Mouse (Mus musculus): ENCODE measurements around the gene Snap29. TPM values are rescaled to one million over a fixed set of nuclear protein-coding genes. Genes with fewer than 3 reads are reported as not detected.

The Snap29 gene
- total and polyA plus RNA-seq, 2 experiments = 4.2 to 15.9 TPM

- Histone ChIP-seq H3K4me3 (ENCODE audit: insufficient read depth, low read depth, low read length) (no peak overlapping the region), H3K36me3 (ENCODE audit: control insufficient read depth, insufficient read depth, low read length) (peaks cover 6% of the 10 kb centered on the region), H3K27ac (replicated peaks; ENCODE audit: insufficient read depth, low read depth, low read length) (no peak overlapping the region), H3K4me1 (ENCODE audit: control insufficient read depth, insufficient read depth, low read length) (no peaks in the 10 kb centered on the region), H3K27me3 (ENCODE audit: control insufficient read depth, insufficient read depth, low read length) (no peaks in the 10 kb centered on the region), H3K79me2 (ENCODE audit: control insufficient read depth, insufficient read depth, low read length) (peaks cover 12% of the 10 kb centered on the region; the same call in 1 of the 2 replicates), H3K9ac (ENCODE audit: low read depth, low read length) (no peak overlapping the region)
- 58% methylated on average over 4 of the region's 4 CpGs for WGBS
- no peak for TF ChIP-seq POLR2A (IDR thresholded peaks at IDR 0.05; ENCODE audit: extremely low read depth, insufficient read depth, low read length)
- no peak for TF ChIP-seq CTCF (IDR thresholded peaks at IDR 0.05; ENCODE audit: low read depth, low read length)
- DNase-seq (ENCODE audit: extremely low read depth, low read depth, low spot score) = no peak
Measured at GRCm38 (mm10) chr16:17392784-17393183, 13.0 kb upstream of the Snap29 start.

- 80% methylated on average over 1 of the region's 1 CpGs for WGBS
- H3K9ac ChIP-seq (ENCODE audit: low read depth, low read length) = no peak overlapping the region
- peaks cover 11% of the 10 kb centered on the region for H3K4me1 ChIP-seq (ENCODE audit: control insufficient read depth, insufficient read depth, low read length)
- H3K79me2 ChIP-seq (ENCODE audit: control insufficient read depth, insufficient read depth, low read length) = peaks cover 26% of the 10 kb centered on the region; the same call in 1 of the 2 replicates
- TF ChIP-seq CTCF (IDR thresholded peaks at IDR 0.05; ENCODE audit: low read depth, low read length) = peak; percentile 35; the same call in 1 of the 2 replicates
- no peak for TF ChIP-seq POLR2A (IDR thresholded peaks at IDR 0.05; ENCODE audit: extremely low read depth, insufficient read depth, low read length)
- no peak overlapping the region for H3K4me3 ChIP-seq (ENCODE audit: insufficient read depth, low read depth, low read length)
- H3K27ac ChIP-seq (replicated peaks; ENCODE audit: insufficient read depth, low read depth, low read length) = no peak overlapping the region
- H3K27me3 ChIP-seq (ENCODE audit: control insufficient read depth, insufficient read depth, low read length) = no peaks in the 10 kb centered on the region
- H3K36me3 ChIP-seq (ENCODE audit: control insufficient read depth, insufficient read depth, low read length) = no peaks in the 10 kb centered on the region
- DNase-seq (ENCODE audit: extremely low read depth, low read depth, low spot score) = peak; percentile 59
Measured at GRCm38 (mm10) chr16:17402855-17403254, 2.9 kb upstream of the Snap29 start.

GRCm38 (mm10) chr16:17405271-17405696 lies 502 bp upstream of the Snap29 start:
- Histone ChIP-seq H3K4me1 (ENCODE audit: control insufficient read depth, insufficient read depth, low read length) (peaks cover 13% of the 10 kb centered on the region), H3K27me3 (ENCODE audit: control insufficient read depth, insufficient read depth, low read length) (no peaks in the 10 kb centered on the region), H3K4me3 (ENCODE audit: insufficient read depth, low read depth, low read length) (peak overlapping the region; percentile 80), H3K36me3 (ENCODE audit: control insufficient read depth, insufficient read depth, low read length) (no peaks in the 10 kb centered on the region), H3K9ac (ENCODE audit: low read depth, low read length) (peak overlapping the region; percentile 76), H3K27ac (replicated peaks; ENCODE audit: insufficient read depth, low read depth, low read length) (peak overlapping the region; percentile 80), H3K79me2 (ENCODE audit: control insufficient read depth, insufficient read depth, low read length) (peaks cover 33% of the 10 kb centered on the region; the same call in 1 of the 2 replicates)
- peak; percentile 76 for DNase-seq (ENCODE audit: extremely low read depth, low read depth, low spot score)
- 0 out of 2 replicates have a peak, but pooled peaks have one; percentile 50 for TF ChIP-seq POLR2A (IDR thresholded peaks at IDR 0.05; ENCODE audit: extremely low read depth, insufficient read depth, low read length)
- TF ChIP-seq CTCF (IDR thresholded peaks at IDR 0.05; ENCODE audit: low read depth, low read length) = no peak
- WGBS = 1% methylated on average over 22 of the region's 22 CpGs

GRCm38 (mm10) chr16:17406512-17407231 lies 886 bp downstream of the Snap29 start:
- H3K9ac ChIP-seq (ENCODE audit: low read depth, low read length) = peak overlapping the region; percentile 62
- peak overlapping the region; percentile 88 for H3K4me3 ChIP-seq (ENCODE audit: insufficient read depth, low read depth, low read length)
- peaks cover 13% of the 10 kb centered on the region for H3K4me1 ChIP-seq (ENCODE audit: control insufficient read depth, insufficient read depth, low read length)
- H3K27me3 ChIP-seq (ENCODE audit: control insufficient read depth, insufficient read depth, low read length) = no peaks in the 10 kb centered on the region
- H3K27ac ChIP-seq (replicated peaks; ENCODE audit: insufficient read depth, low read depth, low read length) = peak overlapping the region; percentile 63
- no peak for TF ChIP-seq CTCF (IDR thresholded peaks at IDR 0.05; ENCODE audit: low read depth, low read length)
- no peak for TF ChIP-seq POLR2A (IDR thresholded peaks at IDR 0.05; ENCODE audit: extremely low read depth, insufficient read depth, low read length)
- peaks cover 27% of the 10 kb centered on the region; the same call in 1 of the 2 replicates for H3K79me2 ChIP-seq (ENCODE audit: control insufficient read depth, insufficient read depth, low read length)
- peak; percentile 78 for DNase-seq (ENCODE audit: extremely low read depth, low read depth, low spot score)
- no peaks in the 10 kb centered on the region for H3K36me3 ChIP-seq (ENCODE audit: control insufficient read depth, insufficient read depth, low read length)
- WGBS = 18% methylated on average over 9 of the region's 9 CpGs

- DNase-seq (ENCODE audit: extremely low read depth, low read depth, low spot score) = no peak
- no peak overlapping the region for H3K27ac ChIP-seq (replicated peaks; ENCODE audit: insufficient read depth, low read depth, low read length)
- peaks cover 13% of the 10 kb centered on the region for H3K4me1 ChIP-seq (ENCODE audit: control insufficient read depth, insufficient read depth, low read length)
- H3K79me2 ChIP-seq (ENCODE audit: control insufficient read depth, insufficient read depth, low read length) = peaks cover 18% of the 10 kb centered on the region; the same call in 1 of the 2 replicates
- H3K36me3 ChIP-seq (ENCODE audit: control insufficient read depth, insufficient read depth, low read length) = peaks cover 4% of the 10 kb centered on the region; the same call in 1 of the 2 replicates
- no peaks in the 10 kb centered on the region for H3K27me3 ChIP-seq (ENCODE audit: control insufficient read depth, insufficient read depth, low read length)
- no peak overlapping the region for H3K9ac ChIP-seq (ENCODE audit: low read depth, low read length)
- no peak for TF ChIP-seq POLR2A (IDR thresholded peaks at IDR 0.05; ENCODE audit: extremely low read depth, insufficient read depth, low read length)
- no peak for TF ChIP-seq CTCF (IDR thresholded peaks at IDR 0.05; ENCODE audit: low read depth, low read length)
- no peak overlapping the region for H3K4me3 ChIP-seq (ENCODE audit: insufficient read depth, low read depth, low read length)
- 95% methylated on average over 2 of the region's 2 CpGs for WGBS
Measured at GRCm38 (mm10) chr16:17409046-17409445, 3.3 kb downstream of the Snap29 start.

GRCm38 (mm10) chr16:17410209-17410608 lies 4.4 kb downstream of the Snap29 start:
- no peaks in the 10 kb centered on the region for H3K27me3 ChIP-seq (ENCODE audit: control insufficient read depth, insufficient read depth, low read length)
- H3K4me1 ChIP-seq (ENCODE audit: control insufficient read depth, insufficient read depth, low read length) = peaks cover 7% of the 10 kb centered on the region
- TF ChIP-seq POLR2A (IDR thresholded peaks at IDR 0.05; ENCODE audit: extremely low read depth, insufficient read depth, low read length) (no peak), CTCF (IDR thresholded peaks at IDR 0.05; ENCODE audit: low read depth, low read length) (no peak)
- peak overlapping the region; percentile 40; the same call in 1 of the 2 replicates for H3K9ac ChIP-seq (ENCODE audit: low read depth, low read length)
- peaks cover 14% of the 10 kb centered on the region; the same call in 1 of the 2 replicates for H3K79me2 ChIP-seq (ENCODE audit: control insufficient read depth, insufficient read depth, low read length)
- H3K27ac ChIP-seq (replicated peaks; ENCODE audit: insufficient read depth, low read depth, low read length) = peak overlapping the region; percentile 58
- peak; percentile 29 for DNase-seq (ENCODE audit: extremely low read depth, low read depth, low spot score)
- H3K4me3 ChIP-seq (ENCODE audit: insufficient read depth, low read depth, low read length) = no peak overlapping the region
- peaks cover 4% of the 10 kb centered on the region; the same call in 1 of the 2 replicates for H3K36me3 ChIP-seq (ENCODE audit: control insufficient read depth, insufficient read depth, low read length)
- 56% methylated on average over 4 of the region's 4 CpGs for WGBS
